Comparison of ENCODE assay signal across 19 mouse cellular contexts in the genomic region with DNA sequence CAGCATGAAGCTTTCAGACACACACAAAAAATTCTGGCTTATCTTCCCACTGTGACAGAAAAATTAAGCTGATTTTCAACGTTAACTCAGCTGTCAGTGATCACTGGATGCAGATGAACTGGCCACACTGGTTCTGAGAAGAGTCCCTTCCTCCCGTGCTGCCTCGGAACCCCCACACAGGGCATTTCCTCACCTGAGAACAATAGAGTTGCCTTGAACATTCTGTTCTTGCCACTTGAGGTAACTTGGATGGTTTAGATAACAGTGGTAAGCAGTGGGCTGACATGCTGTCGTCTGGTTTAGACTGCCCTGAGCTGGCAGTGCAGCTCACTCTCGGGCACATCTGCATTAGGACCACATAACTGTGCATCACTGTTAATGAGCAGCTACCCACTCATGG.
DNase-seq lines count a peak whose midpoint lies in the region.
"Had no signal": no experiment of that assay in that cellular context is flagged by ENCODE, and none has a peak within 500 bp of the region (broad histone marks: within the 10 kb centered on the region; RNA-seq: fewer than 3 reads in every experiment).

No protein-coding gene starts in this region.

- 57% methylated on average over 5 of the region's 5 CpGs for WGBS in heart, embryonic 10.5 days

- H3K27me3 ChIP-seq in heart, embryonic 10.5 days (ENCODE audit: insufficient read depth, poor library complexity, severe bottlenecking): no peaks in the 10 kb centered on the region
- H3K27me3 ChIP-seq: embryonic facial prominence, embryonic 13.5 days; embryonic facial prominence, embryonic 15.5 days; forebrain, embryonic 12.5 days had no signal

- H3K36me3 ChIP-seq in heart, embryonic 10.5 days: peaks cover 16% of the 10 kb centered on the region
- H3K36me3 ChIP-seq: embryonic facial prominence, embryonic 15.5 days had no signal

- no peak overlapping the region for H3K4me3 ChIP-seq in heart, embryonic 10.5 days
- H3K4me3 ChIP-seq: embryonic facial prominence, embryonic 13.5 days; embryonic facial prominence, embryonic 15.5 days; erythroblast, embryonic 14.5 days; forebrain, embryonic 10.5 days; forebrain, embryonic 12.5 days had no signal

- DNase-seq in heart, embryonic 10.5 days (ENCODE audit: low spot score): peak; percentile 53
- DNase-seq in heart, adult 8-10 months (ENCODE audit: low spot score): no peak
- peak; percentile 13 to 43 for DNase-seq in lung, adult 18-20 months
- no peak for DNase-seq in lung, postnatal 14 days
- peak; percentile 39 for DNase-seq in lung, postnatal 36 days
- DNase-seq in lung, postnatal 4 days: no peak
- DNase-seq: adrenal gland, postnatal 25 days; cerebellum, adult 11 months; cerebellum, adult 18-20 months; cerebellum, adult 8-10 months; cerebellum, adult 9-11 months; cerebellum, postnatal 14 days; cerebellum, postnatal 36 days; embryo, embryonic 11 days had no signal

- no peaks in the 10 kb centered on the region for H3K9me3 ChIP-seq in heart, embryonic 10.5 days
- H3K9me3 ChIP-seq: embryonic facial prominence, embryonic 13.5 days; embryonic facial prominence, embryonic 15.5 days; forebrain, embryonic 12.5 days had no signal

- peaks cover 44% of the 10 kb centered on the region for H3K4me1 ChIP-seq in heart, embryonic 10.5 days

- no peak overlapping the region for H3K27ac ChIP-seq in heart, embryonic 10.5 days
- H3K27ac ChIP-seq: embryonic facial prominence, embryonic 13.5 days; embryonic facial prominence, embryonic 15.5 days; forebrain, embryonic 10.5 days; forebrain, embryonic 12.5 days had no signal

Comparison
In these comparisons a context has a peak if more than half of its experiments do, and no peak if none do; other contexts are left out.
1. DNase-seq: peak in heart, embryonic 10.5 days (single experiment), lung, adult 18-20 months (2 of 2) and lung, postnatal 36 days (single experiment); none in heart, adult 8-10 months (single experiment), lung, postnatal 14 days (single experiment) and lung, postnatal 4 days (0 of 2).